Mouse (Mus musculus) hindbrain, postnatal 0 days (tissue): ENCODE results near the gene Slc25a38. TPM values are rescaled to one million over a fixed set of nuclear protein-coding genes. Genes with fewer than 3 reads are reported as not detected.
A peak's percentile ranks its signal among the peaks of the same experiment; 100 is the strongest.
"Not testable (repeated sequence)": the region's sequence is repeated elsewhere in the genome, so short reads cannot be mapped to it uniquely, and the experiment has no call there.

ENCODE experiments used
- ATAC-seq: fragments of 200-750 bp; cut with Nextera tagmentation; 2 replicates; pipeline ENCODE4 v1.8.0; 2017; ENCODE audit warnings: mild to moderate bottlenecking, moderate TSS enrichment, moderate library complexity
- DNase-seq: peaks from one replicate; pipeline ENCODE4 v3.0.0-alpha.2; 2015; ENCODE audit warnings: low spot score
- H3K27ac ChIP-seq: fragments of 300-500 bp; sonication (generic); 2 replicates; pipeline ENCODE4 v1.5.1; 2014; ENCODE audit warnings: mild to moderate bottlenecking
- H3K27me3 ChIP-seq: fragments of 300-500 bp; sonication (generic); 2 replicates; pipeline ENCODE4 v1.6.1; 2014; ENCODE audit warnings: low read length, mixed read lengths; ENCODE audit not compliant: insufficient read depth
- H3K36me3 ChIP-seq: fragments of 300-500 bp; sonication (generic); 2 replicates; pipeline ENCODE4 v1.6.1; 2014; ENCODE audit warnings: low read length, mixed read lengths; ENCODE audit not compliant: insufficient read depth
- H3K4me1 ChIP-seq: fragments of 300-500 bp; sonication (generic); 2 replicates; pipeline ENCODE4 v1.6.1; 2014; ENCODE audit warnings: antibody characterized with exemption, low read length, mixed read lengths; ENCODE audit not compliant: insufficient read depth
- H3K4me2 ChIP-seq: fragments of 300-500 bp; sonication (generic); 2 replicates; pipeline ENCODE4 v1.6.1; 2014; ENCODE audit warnings: low read depth, mild to moderate bottlenecking, low read length, moderate library complexity, mixed read lengths
- H3K4me3 ChIP-seq: fragments of 300-500 bp; sonication (generic); 2 replicates; pipeline ENCODE4 v1.5.1; 2014; ENCODE audit warnings: low read length
- H3K9ac ChIP-seq: fragments of 300-500 bp; sonication (generic); replicated peaks from 2 replicates; pipeline ENCODE4 v1.6.1; 2014; ENCODE audit warnings: mild to moderate bottlenecking, low read length, moderate library complexity, mixed read lengths
- H3K9me3 ChIP-seq: fragments of 300-500 bp; sonication (generic); 2 replicates; pipeline ENCODE4 v1.6.1; 2016; ENCODE audit warnings: low read length, mixed read lengths
- CTCF ChIP-seq: IDR thresholded peaks from 2 replicates; pipeline ENCODE4 v1.5.1; 2016; ENCODE audit warnings: antibody characterized with exemption, control low read depth, low read depth
- WGBS: fragments of 180-500 bp; shearing (Covaris S2); extraction: QIAGEN DNeasy Blood & Tissue Kit; methylation state at CpG from one replicate; pipeline ENCODE4 v1.1.7; 2014; 5-methylcytosine and 5-hydroxymethylcytosine counted together
- polyA plus RNA-seq: library from polyadenylated mRNA; unstranded; fragments of >200 nt; fragmentation: Nextera tagmentation; extraction: Ambion mirVana; gene quantifications from 2 replicates; pipeline ENCODE4 v1.2.1, GENCODE M21; 2015
- total RNA-seq: library from RNA; depleted of rRNA; stranded (reverse); fragments of >200 nt; gene quantifications from 2 replicates; pipeline ENCODE4 v1.2.3, GENCODE M21; 2014

The Slc25a38 gene
- total and polyA plus RNA-seq, 2 experiments from 2014 or later, result 39.8 to 64.0 TPM

GRCm38 (mm10) chr9:120098682-120099081, 11.5 kb upstream of the Slc25a38 start:
- peak; percentile 70 for ATAC-seq
- DNase-seq, result peak; percentile 88
- Histone ChIP-seq H3K4me3 (no peak overlapping the region), H3K4me2 (no peak overlapping the region), H3K9me3 (no peaks in the 10 kb centered on the region), H3K36me3 (no peaks in the 10 kb centered on the region), H3K9ac (no peak overlapping the region), H3K4me1 (no peaks in the 10 kb centered on the region), H3K27ac (no peak overlapping the region), H3K27me3 (no peaks in the 10 kb centered on the region)
- 21% methylated on average over 7 of the region's 7 CpGs for WGBS
- peak; percentile 90 for TF ChIP-seq CTCF

DNA sequence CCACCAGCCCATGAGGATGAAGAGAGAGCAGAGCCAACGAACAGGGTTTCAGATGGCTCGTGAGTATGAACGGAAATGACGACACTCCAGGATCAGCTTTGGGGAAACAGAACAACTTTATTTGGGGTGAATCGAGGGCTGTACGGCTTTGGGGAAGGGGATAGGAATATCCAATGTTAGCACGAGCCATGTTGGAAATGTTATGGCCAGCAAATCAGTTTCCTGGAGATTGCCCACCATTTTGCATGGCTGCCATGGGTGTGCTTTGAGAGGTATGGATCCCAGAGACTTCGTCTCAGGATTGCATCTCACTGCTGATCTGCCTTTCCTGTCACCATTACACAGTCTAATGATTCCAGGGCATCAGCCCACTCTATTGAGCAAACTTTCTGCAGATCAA, 10.9 kb upstream of the Slc25a38 start:
- ATAC-seq (no peak), DNase-seq (no peak)
- WGBS, result 90% methylated on average over 8 of the region's 8 CpGs
- Histone ChIP-seq H3K4me1 (no peaks in the 10 kb centered on the region), H3K4me2 (no peak overlapping the region), H3K9me3 (no peaks in the 10 kb centered on the region), H3K9ac (no peak overlapping the region), H3K36me3 (no peaks in the 10 kb centered on the region), H3K27ac (no peak overlapping the region), H3K4me3 (no peak overlapping the region), H3K27me3 (no peaks in the 10 kb centered on the region)
- TF ChIP-seq CTCF, result no peak

DNA sequence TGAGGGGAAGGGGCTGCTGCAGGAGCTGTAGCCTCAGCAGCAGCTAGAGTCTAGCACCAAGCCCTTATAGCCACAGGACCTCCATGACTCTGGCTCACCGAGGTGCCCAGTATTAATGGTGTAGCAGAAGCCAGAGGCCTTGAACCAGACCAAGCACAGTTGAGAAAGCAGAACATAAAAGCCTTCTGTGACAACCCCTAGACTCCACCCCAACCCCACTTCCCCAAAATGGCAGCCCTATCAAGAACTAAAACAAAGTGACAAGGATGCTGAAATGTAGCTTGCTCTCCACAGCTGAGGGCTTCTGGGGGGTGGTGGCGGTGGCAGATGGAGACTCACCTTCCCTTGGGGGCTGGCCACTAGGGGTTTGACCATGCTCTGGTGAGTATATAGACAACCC, 9.0 kb upstream of the Slc25a38 start:
- TF ChIP-seq CTCF, result no peak
- Histone ChIP-seq H3K9me3 (no peaks in the 10 kb centered on the region), H3K9ac (no peak overlapping the region), H3K27me3 (no peaks in the 10 kb centered on the region), H3K4me3 (no peak overlapping the region), H3K36me3 (no peaks in the 10 kb centered on the region), H3K4me2 (no peak overlapping the region), H3K4me1 (no peaks in the 10 kb centered on the region), H3K27ac (no peak overlapping the region)
- DNase-seq (no peak), ATAC-seq (no peak)
- WGBS, result 95% methylated on average over 2 of the region's 2 CpGs

DNA sequence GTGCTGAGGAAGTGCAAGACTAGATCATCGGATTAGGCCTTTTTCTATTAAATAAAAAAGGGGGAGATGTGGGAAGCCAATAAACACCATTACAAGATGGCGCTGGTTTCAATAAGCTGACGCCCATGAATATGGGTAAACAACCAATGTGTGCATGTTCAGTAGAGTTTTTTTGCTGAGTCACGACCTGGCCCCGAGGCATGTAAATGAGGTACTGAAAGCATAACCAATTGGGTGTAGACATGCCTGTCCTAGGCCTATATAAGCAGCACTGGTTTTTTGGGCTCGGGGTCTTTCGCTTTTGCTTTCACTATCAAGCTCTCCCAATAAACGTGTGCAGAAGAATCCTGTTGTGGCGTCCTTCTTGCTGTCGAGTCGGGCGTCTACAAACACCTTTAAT, 1.2 kb upstream of the Slc25a38 start:
- WGBS, result 95% methylated on average over 12 of the region's 12 CpGs

GRCm38 (mm10) chr9:120111156-120111945, 1.2 kb downstream of the Slc25a38 start:
- WGBS, result 78% methylated on average over 15 of the region's 15 CpGs
- Histone ChIP-seq H3K36me3 (no peaks in the 10 kb centered on the region), H3K9me3 (no peaks in the 10 kb centered on the region), H3K9ac (peak overlapping the region; percentile 80), H3K4me3 (peak overlapping the region; percentile 90), H3K4me1 (peaks cover 5% of the 10 kb centered on the region; the same call in 1 of the 2 replicates), H3K27me3 (no peaks in the 10 kb centered on the region), H3K4me2 (peak overlapping the region; percentile 68), H3K27ac (peak overlapping the region; percentile 97)
- ATAC-seq, result no peak
- no peak for DNase-seq
- no peak for TF ChIP-seq CTCF

More for the DNA sequence above, 1.2 kb upstream of the Slc25a38 start:
- not testable (repeated sequence) for H3K36me3 ChIP-seq, H3K9ac ChIP-seq, H3K9me3 ChIP-seq, DNase-seq, H3K4me3 ChIP-seq, H3K27me3 ChIP-seq, ATAC-seq, H3K27ac ChIP-seq, H3K4me2 ChIP-seq, H3K4me1 ChIP-seq

- no peak for DNase-seq
- H3K4me1 ChIP-seq, result peaks cover 5% of the 10 kb centered on the region; the same call in 1 of the 2 replicates
- no peaks in the 10 kb centered on the region for H3K27me3 ChIP-seq
- H3K9ac ChIP-seq, result no peak overlapping the region
- H3K4me2 ChIP-seq, result no peak overlapping the region
- H3K4me3 ChIP-seq, result no peak overlapping the region
- TF ChIP-seq CTCF, result no peak
- WGBS, result 92% methylated on average over 6 of the region's 6 CpGs
- no peak for ATAC-seq
- no peak overlapping the region for H3K27ac ChIP-seq
- H3K9me3 ChIP-seq, result no peaks in the 10 kb centered on the region
- peaks cover 5% of the 10 kb centered on the region; the same call in 1 of the 2 replicates for H3K36me3 ChIP-seq
Observed at GRCm38 (mm10) chr9:120112472-120112871, 2.3 kb downstream of the Slc25a38 start.

GRCm38 (mm10) chr9:120113456-120113855, 3.3 kb downstream of the Slc25a38 start:
- H3K4me1 ChIP-seq, result peaks cover 5% of the 10 kb centered on the region; the same call in 1 of the 2 replicates
- H3K27me3 ChIP-seq, result no peaks in the 10 kb centered on the region
- H3K9me3 ChIP-seq, result no peaks in the 10 kb centered on the region
- 96% methylated on average over 6 of the region's 7 CpGs for WGBS
- no peak overlapping the region for H3K27ac ChIP-seq
- H3K9ac ChIP-seq, result no peak overlapping the region
- ATAC-seq (no peak), DNase-seq (no peak)
- H3K4me2 ChIP-seq, result no peak overlapping the region
- TF ChIP-seq CTCF, result no peak
- H3K4me3 ChIP-seq, result no peak overlapping the region
- peaks cover 14% of the 10 kb centered on the region; the same call in 1 of the 2 replicates for H3K36me3 ChIP-seq
